Mouse (Mus musculus): ENCODE measurements around the gene Zbtb16. TPM values are rescaled to one million over a fixed set of nuclear protein-coding genes. Genes with fewer than 3 reads are reported as not detected.
A peak's percentile ranks its signal among the peaks of the same experiment; 100 is the strongest.

Zbtb16 gene
- 11.3 and 12.2 TPM in 2 replicates for polyA plus RNA-seq (2016; fragmentation: Nextera tagmentation; extraction: Ambion mirVana)

GRCm38 (mm10) chr9:48835631-48836565 is at the start of gene Zbtb16:
Gene Zbtb16 (minus strand): TSS chr9:48836222.
- Histone ChIP-seq H3K36me3 (peaks cover 13% of the 10 kb centered on the region; the same call in 1 of the 2 replicates), H3K9me3 (no peaks in the 10 kb centered on the region), H3K4me2 (replicated peaks) (peak within 1 kb of the TSS; percentile 80), H3K4me3 (peak within 1 kb of the TSS; percentile 80), H3K4me1 (peaks cover 45% of the 10 kb centered on the region), H3K27me3 (peaks cover 55% of the 10 kb centered on the region), H3K9ac (replicated peaks) (peak within 1 kb of the TSS; percentile 67), H3K27ac (replicated peaks) (peak within 1 kb of the TSS; percentile 75)
- peak; percentile 87 for ATAC-seq (ENCODE audit: low FRiP score, low read depth)
- WGBS, result under 1% methylated on average over 65 of the region's 78 CpGs

- WGBS, result 95% methylated on average over 8 of the region's 8 CpGs
- Histone ChIP-seq H3K4me2 (replicated peaks) (no peak overlapping the region), H3K9me3 (no peaks in the 10 kb centered on the region), H3K27ac (replicated peaks) (no peak overlapping the region), H3K27me3 (no peaks in the 10 kb centered on the region), H3K4me3 (no peak overlapping the region), H3K36me3 (no peaks in the 10 kb centered on the region), H3K9ac (replicated peaks) (no peak overlapping the region), H3K4me1 (no peaks in the 10 kb centered on the region)
- ATAC-seq (ENCODE audit: low FRiP score, low read depth), result no peak
These were observed 36.9 kb upstream of the Zbtb16 start for GRCm38 (mm10) chr9:48872896-48873295.

GRCm38 (mm10) chr9:48866523-48867121 is 30.6 kb upstream of the Zbtb16 start:
- 72% methylated on average over 12 of the region's 12 CpGs for WGBS
- no peak overlapping the region for H3K9ac ChIP-seq (replicated peaks)
- H3K4me3 ChIP-seq, result no peak overlapping the region
- H3K4me1 ChIP-seq, result peaks cover 12% of the 10 kb centered on the region
- ATAC-seq (ENCODE audit: low FRiP score, low read depth), result no peak
- H3K36me3 ChIP-seq, result no peaks in the 10 kb centered on the region
- H3K27me3 ChIP-seq, result peaks cover 15% of the 10 kb centered on the region; the same call in 1 of the 2 replicates
- no peak overlapping the region for H3K27ac ChIP-seq (replicated peaks)
- no peak overlapping the region for H3K4me2 ChIP-seq (replicated peaks)
- H3K9me3 ChIP-seq, result no peaks in the 10 kb centered on the region

GRCm38 (mm10) chr9:48865235-48865634 is 29.2 kb upstream of the Zbtb16 start:
- WGBS, result 43% methylated on average over 9 of the region's 9 CpGs
- no peak for ATAC-seq (ENCODE audit: low FRiP score, low read depth)
- Histone ChIP-seq H3K9ac (replicated peaks) (no peak overlapping the region), H3K27ac (replicated peaks) (no peak overlapping the region), H3K4me3 (no peak overlapping the region), H3K4me1 (peaks cover 14% of the 10 kb centered on the region), H3K36me3 (no peaks in the 10 kb centered on the region), H3K4me2 (replicated peaks) (no peak overlapping the region), H3K9me3 (no peaks in the 10 kb centered on the region), H3K27me3 (peaks cover 15% of the 10 kb centered on the region; the same call in 1 of the 2 replicates)

- no peak overlapping the region for H3K4me2 ChIP-seq (replicated peaks)
- no peak overlapping the region for H3K27ac ChIP-seq (replicated peaks)
- H3K36me3 ChIP-seq, result no peaks in the 10 kb centered on the region
- no peak overlapping the region for H3K4me3 ChIP-seq
- H3K27me3 ChIP-seq, result peaks cover 19% of the 10 kb centered on the region
- no peak for ATAC-seq (ENCODE audit: low FRiP score, low read depth)
- H3K4me1 ChIP-seq, result peaks cover 12% of the 10 kb centered on the region; the same call in 1 of the 2 replicates
- WGBS, result 94% methylated on average over 10 of the region's 10 CpGs
- H3K9ac ChIP-seq (replicated peaks), result no peak overlapping the region
- H3K9me3 ChIP-seq, result no peaks in the 10 kb centered on the region
These were observed 25.5 kb upstream of the Zbtb16 start for GRCm38 (mm10) chr9:48861481-48861880.

- no peak overlapping the region for H3K9ac ChIP-seq (replicated peaks)
- H3K27ac ChIP-seq (replicated peaks), result no peak overlapping the region
- no peak overlapping the region for H3K4me3 ChIP-seq
- peak; percentile 56 for ATAC-seq (ENCODE audit: low FRiP score, low read depth)
- H3K9me3 ChIP-seq, result no peaks in the 10 kb centered on the region
- no peaks in the 10 kb centered on the region for H3K36me3 ChIP-seq
- peaks cover 13% of the 10 kb centered on the region for H3K27me3 ChIP-seq
- H3K4me1 ChIP-seq, result peaks cover 11% of the 10 kb centered on the region; the same call in 1 of the 2 replicates
- no peak overlapping the region for H3K4me2 ChIP-seq (replicated peaks)
- WGBS, result 5% methylated on average over 6 of the region's 6 CpGs
These were observed 24.5 kb upstream of the Zbtb16 start for GRCm38 (mm10) chr9:48860526-48860845.

GRCm38 (mm10) chr9:48859828-48860525 is 24.0 kb upstream of the Zbtb16 start:
- no peak for ATAC-seq (ENCODE audit: low FRiP score, low read depth)
- Histone ChIP-seq H3K4me1 (peaks cover 7% of the 10 kb centered on the region; the same call in 1 of the 2 replicates), H3K4me3 (no peak overlapping the region), H3K27me3 (peaks cover 12% of the 10 kb centered on the region), H3K27ac (replicated peaks) (no peak overlapping the region), H3K36me3 (no peaks in the 10 kb centered on the region), H3K9ac (replicated peaks) (no peak overlapping the region), H3K4me2 (replicated peaks) (no peak overlapping the region), H3K9me3 (no peaks in the 10 kb centered on the region)
- WGBS, result 17% methylated on average over 10 of the region's 10 CpGs

GRCm38 (mm10) chr9:48857944-48858343 is 21.9 kb upstream of the Zbtb16 start:
- 67% methylated on average over 7 of the region's 7 CpGs for WGBS
- ATAC-seq (ENCODE audit: low FRiP score, low read depth), result no peak
- Histone ChIP-seq H3K4me2 (replicated peaks) (no peak overlapping the region), H3K4me3 (no peak overlapping the region), H3K9me3 (no peaks in the 10 kb centered on the region), H3K36me3 (no peaks in the 10 kb centered on the region), H3K4me1 (peaks cover 7% of the 10 kb centered on the region; the same call in 1 of the 2 replicates), H3K27ac (replicated peaks) (no peak overlapping the region), H3K27me3 (peaks cover 12% of the 10 kb centered on the region), H3K9ac (replicated peaks) (no peak overlapping the region)

GRCm38 (mm10) chr9:48856240-48856639 is 20.2 kb upstream of the Zbtb16 start:
- H3K9ac ChIP-seq (replicated peaks), result no peak overlapping the region
- 91% methylated on average over 4 of the region's 4 CpGs for WGBS
- H3K4me3 ChIP-seq, result no peak overlapping the region

GRCm38 (mm10) chr9:48849531-48849930 is 13.5 kb upstream of the Zbtb16 start:
- no peak for ATAC-seq (ENCODE audit: low FRiP score, low read depth)
- 94% methylated on average over 5 of the region's 5 CpGs for WGBS

More at GRCm38 (mm10) chr9:48856240-48856639, 20.2 kb upstream of the Zbtb16 start:
- Histone ChIP-seq H3K36me3 (no peaks in the 10 kb centered on the region), H3K27me3 (peaks cover 4% of the 10 kb centered on the region; the same call in 1 of the 2 replicates), H3K4me1 (peaks cover 7% of the 10 kb centered on the region; the same call in 1 of the 2 replicates), H3K9me3 (no peaks in the 10 kb centered on the region), H3K4me2 (replicated peaks) (no peak overlapping the region), H3K27ac (replicated peaks) (no peak overlapping the region)
- ATAC-seq (ENCODE audit: low FRiP score, low read depth), result no peak

GRCm38 (mm10) chr9:48839568-48839967 is 3.5 kb upstream of the Zbtb16 start:
- no peaks in the 10 kb centered on the region for H3K36me3 ChIP-seq
- 93% methylated on average over 3 of the region's 3 CpGs for WGBS
- no peak for ATAC-seq (ENCODE audit: low FRiP score, low read depth)
- H3K27ac ChIP-seq (replicated peaks), result no peak overlapping the region
- no peaks in the 10 kb centered on the region for H3K9me3 ChIP-seq
- peaks cover 29% of the 10 kb centered on the region for H3K4me1 ChIP-seq
- H3K4me3 ChIP-seq, result no peak overlapping the region
- H3K4me2 ChIP-seq (replicated peaks), result no peak overlapping the region
- no peak overlapping the region for H3K9ac ChIP-seq (replicated peaks)
- peaks cover 24% of the 10 kb centered on the region for H3K27me3 ChIP-seq

More at GRCm38 (mm10) chr9:48849531-48849930, 13.5 kb upstream of the Zbtb16 start:
- Histone ChIP-seq H3K4me1 (no peaks in the 10 kb centered on the region), H3K27ac (replicated peaks) (no peak overlapping the region), H3K36me3 (no peaks in the 10 kb centered on the region), H3K27me3 (no peaks in the 10 kb centered on the region), H3K9ac (replicated peaks) (no peak overlapping the region), H3K9me3 (peaks cover 6% of the 10 kb centered on the region; the same call in 1 of the 2 replicates), H3K4me2 (replicated peaks) (no peak overlapping the region), H3K4me3 (no peak overlapping the region)

Measured in midbrain, embryonic 12.5 days (tissue).